Mouse (Mus musculus): ENCODE results near the gene Myo10. TPM values are rescaled to one million over a fixed set of nuclear protein-coding genes. Genes with fewer than 3 reads are reported as not detected.

Gene Myo10
- polyA plus RNA-seq, 1 experiment = 26.1 TPM

DNA sequence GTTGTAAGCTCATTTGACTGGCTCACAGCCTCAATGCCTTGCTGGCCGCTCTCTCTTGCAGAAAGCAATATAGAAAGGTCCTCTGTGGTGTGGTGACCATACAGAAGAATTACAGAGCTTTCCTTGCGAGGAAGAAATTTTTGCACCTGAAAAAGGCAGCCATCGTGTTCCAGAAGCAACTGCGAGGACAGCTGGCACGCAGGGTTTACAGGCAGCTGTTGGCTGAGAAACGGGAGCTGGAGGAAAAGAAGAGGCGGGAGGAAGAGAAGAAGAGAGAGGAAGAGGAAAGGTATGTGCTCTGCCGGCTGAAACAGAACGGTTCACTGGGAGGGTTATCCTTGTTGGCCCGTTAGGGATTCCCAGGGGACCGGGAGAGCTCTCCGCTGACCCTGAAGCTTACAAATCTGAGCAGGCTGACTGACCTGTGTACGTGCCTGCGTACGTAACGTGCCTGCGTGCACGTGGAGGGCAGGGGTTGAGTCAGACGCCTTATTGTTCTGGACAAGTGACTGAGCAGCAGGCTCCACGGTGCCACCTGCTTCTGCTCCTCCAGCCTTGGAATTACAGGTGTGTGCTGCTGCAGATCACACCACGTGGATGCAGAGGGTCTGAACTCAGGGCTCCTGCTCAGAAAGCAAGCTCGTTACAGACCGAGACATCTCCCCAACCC lies 157.3 kb downstream of the Myo10 start:
- Histone ChIP-seq H3K27ac (ENCODE audit: control insufficient read depth, insufficient read depth, low read length) (no peak overlapping the region), H3K36me3 (ENCODE audit: control insufficient read depth, insufficient read depth, low read length) (no peaks in the 10 kb centered on the region), H3K4me3 (ENCODE audit: control insufficient read depth, insufficient read depth, low read length) (no peak overlapping the region), H3K4me1 (replicated peaks; ENCODE audit: control insufficient read depth, insufficient read depth, low read length) (no peaks in the 10 kb centered on the region), H3K27me3 (ENCODE audit: control insufficient read depth, insufficient read depth, low read length) (no peaks in the 10 kb centered on the region)
- TF ChIP-seq POLR2A (IDR thresholded peaks at IDR 0.05; ENCODE audit: control insufficient read depth, extremely low read depth, insufficient read depth, low read length, poor library complexity) (no peak), CTCF (IDR thresholded peaks at IDR 0.05; ENCODE audit: borderline replicate concordance, control insufficient read depth, extremely low read depth, insufficient read depth, low read length, poor library complexity) (no peak)
- WGBS = 94% methylated on average over 23 of the region's 23 CpGs
- no peak for DNase-seq

DNA sequence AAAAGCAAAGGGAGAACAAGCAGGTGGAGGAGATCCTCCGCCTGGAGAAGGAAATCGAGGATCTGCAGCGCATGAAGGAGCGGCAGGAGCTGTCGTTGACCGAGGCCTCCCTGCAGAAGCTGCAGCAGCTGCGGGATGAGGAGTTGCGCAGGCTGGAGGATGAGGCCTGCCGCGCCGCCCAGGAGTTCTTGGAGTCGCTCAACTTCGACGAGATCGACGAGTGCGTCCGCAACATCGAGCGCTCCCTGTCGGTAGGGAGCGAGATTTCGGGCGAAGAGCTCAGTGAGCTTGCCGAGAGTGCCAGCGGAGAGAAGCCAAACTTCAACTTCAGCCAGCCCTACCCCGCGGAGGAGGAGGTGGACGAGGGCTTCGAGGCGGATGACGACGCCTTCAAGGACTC lies 158.7 kb downstream of the Myo10 start:
- WGBS = 97% methylated on average over 33 of the region's 33 CpGs
- DNase-seq = no peak
- Histone ChIP-seq H3K36me3 (ENCODE audit: control insufficient read depth, insufficient read depth, low read length) (no peaks in the 10 kb centered on the region), H3K27me3 (ENCODE audit: control insufficient read depth, insufficient read depth, low read length) (no peaks in the 10 kb centered on the region), H3K27ac (ENCODE audit: control insufficient read depth, insufficient read depth, low read length) (no peak overlapping the region), H3K4me3 (ENCODE audit: control insufficient read depth, insufficient read depth, low read length) (no peak overlapping the region), H3K4me1 (replicated peaks; ENCODE audit: control insufficient read depth, insufficient read depth, low read length) (no peaks in the 10 kb centered on the region)
- TF ChIP-seq CTCF (IDR thresholded peaks at IDR 0.05; ENCODE audit: borderline replicate concordance, control insufficient read depth, extremely low read depth, insufficient read depth, low read length, poor library complexity) (no peak), POLR2A (IDR thresholded peaks at IDR 0.05; ENCODE audit: control insufficient read depth, extremely low read depth, insufficient read depth, low read length, poor library complexity) (no peak)

DNA sequence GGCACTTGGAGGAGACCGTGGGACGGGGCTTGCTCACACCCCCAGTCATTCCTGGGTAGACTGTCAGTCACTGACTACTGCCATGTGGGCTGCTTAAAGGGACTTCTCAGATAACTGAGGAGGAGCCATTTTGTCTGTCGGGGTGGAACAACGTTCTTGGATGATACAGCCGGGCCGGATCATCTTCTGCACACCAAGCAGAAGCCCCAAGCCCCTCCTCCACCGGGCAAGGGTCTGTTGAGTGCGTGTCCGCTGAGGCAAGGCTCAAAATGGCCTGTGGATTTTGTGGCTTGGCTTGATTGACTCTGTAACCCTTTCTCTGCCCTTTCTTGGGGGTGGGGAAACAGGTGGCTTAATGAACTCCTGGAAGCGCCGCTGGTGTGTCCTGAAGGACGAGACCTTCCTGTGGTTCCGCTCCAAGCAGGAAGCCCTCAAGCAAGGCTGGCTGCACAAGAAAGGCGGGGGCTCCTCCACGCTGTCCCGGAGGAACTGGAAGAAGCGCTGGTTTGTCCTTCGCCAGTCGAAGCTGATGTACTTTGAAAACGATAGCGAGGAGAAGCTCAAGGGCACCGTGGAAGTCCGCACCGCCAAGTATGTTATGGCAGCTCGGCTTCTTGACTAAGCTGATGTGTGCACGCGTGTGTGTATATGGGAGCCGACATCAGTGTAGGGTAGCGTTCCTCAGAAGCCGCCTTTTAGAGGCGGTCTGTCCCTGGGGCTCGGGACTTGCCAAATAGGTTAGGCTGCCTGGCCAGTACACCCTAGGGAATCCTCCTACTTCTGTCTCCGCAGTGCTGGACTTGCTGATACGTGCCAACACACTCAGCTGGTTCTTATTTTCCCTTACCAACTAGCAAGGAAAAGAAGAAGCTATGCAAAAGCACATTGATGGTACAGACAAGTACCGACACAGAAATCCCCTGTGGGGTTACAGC lies 163.4 kb downstream of the Myo10 start:
- no peaks in the 10 kb centered on the region for H3K4me1 ChIP-seq (replicated peaks; ENCODE audit: control insufficient read depth, insufficient read depth, low read length)
- H3K36me3 ChIP-seq (ENCODE audit: control insufficient read depth, insufficient read depth, low read length) = no peaks in the 10 kb centered on the region
- no peak overlapping the region for H3K4me3 ChIP-seq (ENCODE audit: control insufficient read depth, insufficient read depth, low read length)
- DNase-seq = no peak
- H3K27ac ChIP-seq (ENCODE audit: control insufficient read depth, insufficient read depth, low read length) = no peak overlapping the region
- TF ChIP-seq CTCF (IDR thresholded peaks at IDR 0.05; ENCODE audit: borderline replicate concordance, control insufficient read depth, extremely low read depth, insufficient read depth, low read length, poor library complexity) (no peak), POLR2A (IDR thresholded peaks at IDR 0.05; ENCODE audit: control insufficient read depth, extremely low read depth, insufficient read depth, low read length, poor library complexity) (no peak)
- no peaks in the 10 kb centered on the region for H3K27me3 ChIP-seq (ENCODE audit: control insufficient read depth, insufficient read depth, low read length)
- WGBS = 93% methylated on average over 35 of the region's 35 CpGs

GRCm38 (mm10) chr15:25787406-25787805 lies 165.1 kb downstream of the Myo10 start:
- TF ChIP-seq POLR2A (IDR thresholded peaks at IDR 0.05; ENCODE audit: control insufficient read depth, extremely low read depth, insufficient read depth, low read length, poor library complexity) (no peak), CTCF (IDR thresholded peaks at IDR 0.05; ENCODE audit: borderline replicate concordance, control insufficient read depth, extremely low read depth, insufficient read depth, low read length, poor library complexity) (no peak)
- Histone ChIP-seq H3K27ac (ENCODE audit: control insufficient read depth, insufficient read depth, low read length) (no peak overlapping the region), H3K4me1 (replicated peaks; ENCODE audit: control insufficient read depth, insufficient read depth, low read length) (no peaks in the 10 kb centered on the region), H3K27me3 (ENCODE audit: control insufficient read depth, insufficient read depth, low read length) (no peaks in the 10 kb centered on the region), H3K36me3 (ENCODE audit: control insufficient read depth, insufficient read depth, low read length) (no peaks in the 10 kb centered on the region), H3K4me3 (ENCODE audit: control insufficient read depth, insufficient read depth, low read length) (no peak overlapping the region)
- 95% methylated on average over 9 of the region's 9 CpGs for WGBS
- no peak for DNase-seq

GRCm38 (mm10) chr15:25787965-25788364 lies 165.6 kb downstream of the Myo10 start:
- DNase-seq = no peak
- Histone ChIP-seq H3K4me1 (replicated peaks; ENCODE audit: control insufficient read depth, insufficient read depth, low read length) (no peaks in the 10 kb centered on the region), H3K27ac (ENCODE audit: control insufficient read depth, insufficient read depth, low read length) (no peak overlapping the region), H3K4me3 (ENCODE audit: control insufficient read depth, insufficient read depth, low read length) (no peak overlapping the region), H3K27me3 (ENCODE audit: control insufficient read depth, insufficient read depth, low read length) (no peaks in the 10 kb centered on the region), H3K36me3 (ENCODE audit: control insufficient read depth, insufficient read depth, low read length) (no peaks in the 10 kb centered on the region)
- 96% methylated on average over 8 of the region's 8 CpGs for WGBS
- TF ChIP-seq CTCF (IDR thresholded peaks at IDR 0.05; ENCODE audit: borderline replicate concordance, control insufficient read depth, extremely low read depth, insufficient read depth, low read length, poor library complexity) (no peak), POLR2A (IDR thresholded peaks at IDR 0.05; ENCODE audit: control insufficient read depth, extremely low read depth, insufficient read depth, low read length, poor library complexity) (no peak)

- no peak for DNase-seq
- no peaks in the 10 kb centered on the region for H3K4me1 ChIP-seq (replicated peaks; ENCODE audit: control insufficient read depth, insufficient read depth, low read length)
- 96% methylated on average over 7 of the region's 7 CpGs for WGBS
- H3K4me3 ChIP-seq (ENCODE audit: control insufficient read depth, insufficient read depth, low read length) = no peak overlapping the region
- TF ChIP-seq CTCF (IDR thresholded peaks at IDR 0.05; ENCODE audit: borderline replicate concordance, control insufficient read depth, extremely low read depth, insufficient read depth, low read length, poor library complexity) (no peak), POLR2A (IDR thresholded peaks at IDR 0.05; ENCODE audit: control insufficient read depth, extremely low read depth, insufficient read depth, low read length, poor library complexity) (no peak)
- H3K27ac ChIP-seq (ENCODE audit: control insufficient read depth, insufficient read depth, low read length) = no peak overlapping the region
- no peaks in the 10 kb centered on the region for H3K27me3 ChIP-seq (ENCODE audit: control insufficient read depth, insufficient read depth, low read length)
- no peaks in the 10 kb centered on the region for H3K36me3 ChIP-seq (ENCODE audit: control insufficient read depth, insufficient read depth, low read length)
Measured at GRCm38 (mm10) chr15:25788565-25788964, 166.2 kb downstream of the Myo10 start.
